Mouse (Mus musculus) C2C12 (cell line): ENCODE measurements around the gene Sars2.

Experiments
- CEBPB ChIP-seq: IDR thresholded peaks from one replicate; pipeline ENCODE4 v1.6.1; 2011; ENCODE audit warnings: low read depth, mild to moderate bottlenecking, control low read depth, moderate library complexity
- CTCF ChIP-seq: IDR thresholded peaks from one replicate; pipeline ENCODE4 v1.5.1; 2011; ENCODE audit not compliant: control insufficient read depth, insufficient read depth, insufficient read length
- FOSL1 ChIP-seq: IDR thresholded peaks from one replicate; pipeline ENCODE4 v1.8.0; 2011; ENCODE audit warnings: mild to moderate bottlenecking, low read length; ENCODE audit not compliant: poor library complexity, insufficient read depth, severe bottlenecking
- MAX ChIP-seq: IDR thresholded peaks from one replicate; pipeline ENCODE4 v1.6.1; 2011; ENCODE audit warnings: mild to moderate bottlenecking, control low read depth
- MYOG ChIP-seq: IDR thresholded peaks from one replicate; pipeline ENCODE4 v1.6.1; 2011; ENCODE audit not compliant: control insufficient read depth, insufficient read length; ENCODE audit errors: extremely low read depth
- USF1 ChIP-seq: IDR thresholded peaks from one replicate; pipeline ENCODE4 v1.6.1; 2011; ENCODE audit warnings: low read depth, mild to moderate bottlenecking, control low read depth, moderate library complexity

- TF ChIP-seq CTCF (no peak), MAX (no peak), FOSL1 (no peak), USF1 (no peak), MYOG (no peak), CEBPB (no peak)
Measured at GRCm38 (mm10) chr7:28692545-28693320, 49.1 kb upstream of the Sars2 start, which contains the start of gene Fbxo27.
